Mouse (Mus musculus): Measurements from ENCODE around the gene Snta1. TPM values are rescaled to one million over a fixed set of nuclear protein-coding genes. Genes with fewer than 3 reads are reported as not detected.
"Not testable (repeated sequence)": the region's sequence is repeated elsewhere in the genome, so short reads cannot be mapped to it uniquely, and the experiment has no call there.

Snta1 gene
- total RNA-seq, 2 experiments from 2014 or later, result 46.2 to 46.9 TPM

- H3K27ac ChIP-seq, result peak overlapping the region; percentile 73
- peak in 1 of 2 experiments; percentile 44 for DNase-seq (ENCODE audit: low spot score in 2 of 2)
- TF ChIP-seq CTCF (conservative IDR thresholded peaks at IDR 0.05), result no peak
- no peak overlapping the region for H3K4me3 ChIP-seq
These were observed 32.9 kb downstream of the Snta1 start for GRCm38 (mm10) chr2:154374807-154375601.

DNA sequence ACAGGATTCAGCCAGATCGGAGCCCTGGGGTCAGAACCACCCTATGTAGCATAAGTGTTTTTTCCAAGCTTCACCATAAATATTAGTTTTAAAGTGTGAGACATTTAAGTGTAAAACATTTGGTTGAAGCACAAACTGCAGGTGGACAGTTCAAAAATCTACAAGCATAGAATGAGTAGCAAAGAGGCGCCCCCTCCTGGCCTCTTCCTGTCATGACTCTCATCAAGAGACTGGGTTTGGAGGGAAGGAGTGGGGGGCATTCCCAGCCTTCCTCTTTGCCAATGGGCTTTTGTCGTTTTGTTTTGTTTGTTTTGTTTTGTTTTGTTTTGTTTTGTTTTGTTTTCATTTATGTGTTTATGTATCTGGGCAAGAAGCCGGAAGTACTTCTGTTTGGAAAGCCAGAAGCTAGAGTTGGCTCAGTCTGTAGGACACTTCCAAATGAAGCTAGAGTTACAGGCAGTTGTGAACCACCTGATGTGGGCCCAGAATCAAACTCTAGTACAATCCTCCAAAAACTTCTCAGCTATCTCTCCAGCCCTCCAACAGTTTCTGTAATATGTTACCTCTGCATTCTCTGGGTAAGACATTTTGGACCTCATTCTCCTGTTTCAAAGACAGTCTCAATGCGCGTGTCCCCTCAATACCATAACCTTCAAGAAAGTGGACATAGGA, 33.8 kb downstream of the Snta1 start:
- peak; percentile 44 to 64 for DNase-seq (ENCODE audit: low spot score in 2 of 2)
- H3K27ac ChIP-seq, result peak overlapping the region; percentile 73
- TF ChIP-seq CTCF (conservative IDR thresholded peaks at IDR 0.05), result peak; percentile 89
- H3K4me3 ChIP-seq, result no peak overlapping the region

GRCm38 (mm10) chr2:154372842-154373500, 34.9 kb downstream of the Snta1 start, which contains the start of gene Cdk5rap1:
Gene Cdk5rap1 (minus strand): TSS chr2:154373010.
- TF ChIP-seq CTCF (conservative IDR thresholded peaks at IDR 0.05), result no peak
- peak within 1 kb of the TSS; percentile 86 for H3K4me3 ChIP-seq
- peak within 1 kb of the TSS; percentile 98 for H3K27ac ChIP-seq
- no peak for DNase-seq (ENCODE audit: low spot score in 2 of 2)

- H3K4me3 ChIP-seq, result peak overlapping the region; percentile 86
- DNase-seq (ENCODE audit: low spot score in 2 of 2), result peak; percentile 72 to 83
- H3K27ac ChIP-seq, result peak overlapping the region; percentile 98
- TF ChIP-seq CTCF (conservative IDR thresholded peaks at IDR 0.05), result 0 out of 2 replicates have a peak, but pooled peaks have one; percentile 2
These were observed 35.6 kb downstream of the Snta1 start for GRCm38 (mm10) chr2:154372151-154372829.

DNA sequence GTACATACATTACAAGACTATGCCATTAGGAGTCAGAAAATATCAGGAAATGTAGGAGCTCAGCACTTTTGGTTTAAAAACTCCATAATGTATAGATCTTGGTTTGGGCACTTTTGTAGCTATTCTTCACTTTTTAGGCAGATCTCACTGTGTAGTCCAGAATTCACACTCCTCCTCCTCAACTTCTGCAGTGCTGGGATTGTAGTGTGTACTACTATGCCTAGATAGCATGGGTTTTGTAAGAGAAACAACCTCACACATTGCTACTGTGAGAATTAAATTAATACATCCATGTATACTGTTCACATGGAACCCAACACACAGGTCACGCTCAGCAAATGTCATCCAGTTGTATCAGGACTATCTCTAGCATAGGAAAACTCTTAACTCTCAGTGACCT, 40.4 kb downstream of the Snta1 start:
- no peak overlapping the region for H3K4me3 ChIP-seq
- no peak for DNase-seq (ENCODE audit: low spot score in 2 of 2)

GRCm38 (mm10) chr2:154354000-154354425, 53.9 kb downstream of the Snta1 start:
- not testable (repeated sequence) for DNase-seq (ENCODE audit: low spot score in 2 of 2); H3K4me3 ChIP-seq; H3K27ac ChIP-seq

More for the DNA sequence above, 40.4 kb downstream of the Snta1 start:
- no peak overlapping the region for H3K27ac ChIP-seq
- TF ChIP-seq CTCF (conservative IDR thresholded peaks at IDR 0.05), result no peak

DNA sequence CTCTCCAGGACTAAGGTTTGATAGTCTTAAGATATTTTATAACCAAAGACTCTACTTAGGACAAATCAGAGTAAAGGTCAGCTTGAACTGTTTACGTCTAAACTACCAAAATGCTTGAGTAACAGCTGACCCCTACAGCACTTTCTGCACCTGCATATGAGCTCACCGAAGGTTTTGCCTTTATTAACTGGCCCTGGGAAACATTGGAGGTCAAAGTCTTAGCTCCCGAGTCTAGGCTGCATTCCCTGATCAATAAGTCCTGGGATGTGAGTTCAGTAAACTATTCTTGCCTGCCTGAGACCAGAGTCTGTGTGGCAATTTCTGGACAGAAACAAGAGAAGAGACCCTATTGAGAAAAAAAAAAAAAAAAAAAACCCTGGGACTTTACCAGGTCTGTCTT, 59.7 kb downstream of the Snta1 start:
- no peak for DNase-seq (ENCODE audit: low spot score in 2 of 2)
- TF ChIP-seq CTCF (conservative IDR thresholded peaks at IDR 0.05), result no peak
- no peak overlapping the region for H3K4me3 ChIP-seq
- H3K27ac ChIP-seq, result no peak overlapping the region

- Histone ChIP-seq H3K27ac (no peak overlapping the region), H3K4me3 (no peak overlapping the region)
- DNase-seq (ENCODE audit: low spot score in 2 of 2), result no peak
- no peak for TF ChIP-seq CTCF (conservative IDR thresholded peaks at IDR 0.05)
These were observed 68.5 kb downstream of the Snta1 start for GRCm38 (mm10) chr2:154339356-154339755.

GRCm38 (mm10) chr2:154338161-154338560, 69.7 kb downstream of the Snta1 start:
- TF ChIP-seq CTCF (conservative IDR thresholded peaks at IDR 0.05), result no peak
- Histone ChIP-seq H3K4me3 (no peak overlapping the region), H3K27ac (no peak overlapping the region)
- DNase-seq (ENCODE audit: low spot score in 2 of 2), result no peak

DNA sequence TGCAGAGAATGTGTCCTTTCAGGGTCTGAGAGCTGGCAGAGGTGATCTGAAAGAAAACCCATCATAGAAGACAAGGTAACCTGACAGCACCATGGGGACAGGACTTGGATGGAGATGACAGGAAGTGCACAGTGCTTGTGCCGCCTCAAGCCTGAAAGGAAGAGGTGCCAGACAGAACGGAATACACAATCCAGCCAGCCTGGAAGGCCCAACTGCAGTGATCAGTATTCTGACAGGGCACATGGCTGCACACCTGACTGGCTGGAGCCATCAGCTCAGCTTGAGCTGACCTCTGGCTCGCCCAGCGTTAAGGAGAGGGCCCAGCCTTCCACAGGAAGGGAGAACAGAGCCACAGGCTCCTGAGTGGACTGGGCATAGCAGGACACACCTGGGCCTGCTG, 72.3 kb downstream of the Snta1 start:
- Histone ChIP-seq H3K4me3 (no peak overlapping the region), H3K27ac (no peak overlapping the region)
- no peak for TF ChIP-seq CTCF (conservative IDR thresholded peaks at IDR 0.05)
- no peak for DNase-seq (ENCODE audit: low spot score in 2 of 2)

DNA sequence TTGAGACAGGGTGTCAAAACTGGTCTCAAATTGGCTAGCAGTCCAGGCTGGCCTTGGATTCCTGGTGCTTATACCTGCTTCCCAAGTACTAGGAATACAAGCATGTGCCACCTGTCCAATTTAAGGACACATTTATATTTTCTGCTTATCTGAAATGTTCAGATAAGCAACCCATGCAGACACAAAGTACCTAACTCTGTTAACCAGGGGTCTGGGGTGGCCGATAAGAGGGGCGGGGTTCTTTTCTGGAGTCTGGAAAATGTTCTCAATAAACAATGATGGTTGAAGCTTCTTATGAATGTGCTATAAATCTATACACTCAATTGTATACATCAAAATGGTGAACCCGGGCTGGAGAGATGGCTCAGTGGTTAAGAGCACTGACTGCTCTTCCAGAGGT, 81.0 kb downstream of the Snta1 start:
- Histone ChIP-seq H3K27ac (no peak overlapping the region), H3K4me3 (no peak overlapping the region)
- no peak for DNase-seq (ENCODE audit: low spot score in 2 of 2)
- no peak for TF ChIP-seq CTCF (conservative IDR thresholded peaks at IDR 0.05)

Other genes with a start within 250 kb of the Snta1 start
- gene Bpifa5, start 245.5 kb downstream of the Snta1 start, total RNA-seq (2021), result not detected
- under 1 TPM in 1 of 2 experiments, not detected in 1; 0.22 TPM for gene Bpifb1, start 217.3 kb downstream of the Snta1 start, total RNA-seq (2021)
- gene Bpifb5, start 184.4 kb downstream of the Snta1 start, total RNA-seq (2021), result not detected
- gene Bpifb9a, start 150.2 kb downstream of the Snta1 start, total RNA-seq (2021), result not detected
- not detected for gene Bpifb9b, start 100.9 kb downstream of the Snta1 start, total RNA-seq (2021)
- gene Cdk5rap1, start 35.1 kb downstream of the Snta1 start, total RNA-seq (2021), result 10 to 100 TPM; 15.3 to 18.3 TPM
- gene Cbfa2t2, start 28.4 kb upstream of the Snta1 start, total RNA-seq (2021), result 10 to 100 TPM; 55.1 to 55.8 TPM
- gene 1700003F12Rik, start 139.0 kb upstream of the Snta1 start, total RNA-seq (2021), result 1 to 10 TPM in 1 of 2 experiments, not detected in 1; 1.4 TPM
- not detected for gene Actl10, start 143.7 kb upstream of the Snta1 start, total RNA-seq (2021)
- gene Necab3, start 150.8 kb upstream of the Snta1 start, total RNA-seq (2021), result 10 to 100 TPM; 30.0 to 34.9 TPM
- gene E2f1, start 161.8 kb upstream of the Snta1 start, total RNA-seq (2021), result 1 to 10 TPM; 5.4 to 5.7 TPM
- 10 to 100 TPM; 10.7 to 13.7 TPM for gene Pxmp4, start 195.6 kb upstream of the Snta1 start, total RNA-seq (2021)
- 10 to 100 TPM in 1 of 2 experiments, 1 to 10 TPM in 1; 9.1 to 10.8 TPM for gene Zfp341, start 205.2 kb upstream of the Snta1 start, total RNA-seq (2021)
- not detected for gene 4930519P11Rik, start 205.3 kb upstream of the Snta1 start, total RNA-seq (2021)
- gene Chmp4b, start 243.6 kb upstream of the Snta1 start, total RNA-seq (2021), result 100 to 1,000 TPM; 206 to 215 TPM

Data from layer of hippocampus, adult 2 months (tissue).